Mouse (Mus musculus): ENCODE results near the gene Etl4.

- no peak for TF ChIP-seq CTCF (IDR thresholded peaks at IDR 0.05; ENCODE audit: insufficient read depth, low read length)
- TF ChIP-seq POLR2A (IDR thresholded peaks at IDR 0.05; ENCODE audit: borderline replicate concordance, extremely low read depth, low read depth, low read length) = no peak
Measured at GRCm38 (mm10) chr2:20689389-20689788, 779.8 kb downstream of the Etl4 start.

Data from lung, adult 2 months (tissue).